Mouse (Mus musculus) testis, adult 2 months (tissue): ENCODE data around the gene Rapgef3.

ENCODE experiments used
- CTCF ChIP-seq: fragments of 200-500 bp; IDR thresholded peaks from 2 replicates; pipeline ENCODE4 v1.5.1; 2012; ENCODE audit warnings: low read depth, mild to moderate bottlenecking, inconsistent platforms, low read length, moderate library complexity; ENCODE audit not compliant: control insufficient read depth, insufficient read depth, insufficient replicate concordance
- POLR2A ChIP-seq: fragments of 200-500 bp; IDR thresholded peaks from 2 replicates; pipeline ENCODE4 v1.6.1; 2012; ENCODE audit warnings: low read depth, mild to moderate bottlenecking, inconsistent platforms, low read length, moderate library complexity; ENCODE audit not compliant: control insufficient read depth

DNA sequence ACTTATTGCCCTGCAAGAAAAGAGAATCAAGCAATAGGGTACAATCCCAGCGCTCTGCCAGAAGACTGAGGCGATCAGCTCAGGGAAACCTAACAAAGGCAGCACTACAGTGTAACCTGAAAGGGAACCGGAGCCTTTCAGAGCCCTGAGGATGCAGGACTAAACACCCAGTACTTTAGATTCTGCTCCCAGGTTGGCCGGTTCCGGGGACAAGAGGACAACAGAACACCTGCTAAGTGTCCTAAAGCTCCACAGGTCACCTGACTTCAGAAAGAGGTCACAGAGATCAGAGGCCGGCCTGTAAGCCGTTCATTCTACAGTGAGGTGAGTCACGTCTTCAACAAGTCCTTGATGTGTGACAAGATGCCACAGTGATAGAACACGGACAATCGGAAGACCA lies 71.2 kb downstream of the Rapgef3 start:
- TF ChIP-seq POLR2A (no peak), CTCF (no peak)
